Mouse (Mus musculus): ENCODE results near the gene Smyd3.
A peak's percentile ranks its signal among the peaks of the same experiment; 100 is the strongest.

DNA sequence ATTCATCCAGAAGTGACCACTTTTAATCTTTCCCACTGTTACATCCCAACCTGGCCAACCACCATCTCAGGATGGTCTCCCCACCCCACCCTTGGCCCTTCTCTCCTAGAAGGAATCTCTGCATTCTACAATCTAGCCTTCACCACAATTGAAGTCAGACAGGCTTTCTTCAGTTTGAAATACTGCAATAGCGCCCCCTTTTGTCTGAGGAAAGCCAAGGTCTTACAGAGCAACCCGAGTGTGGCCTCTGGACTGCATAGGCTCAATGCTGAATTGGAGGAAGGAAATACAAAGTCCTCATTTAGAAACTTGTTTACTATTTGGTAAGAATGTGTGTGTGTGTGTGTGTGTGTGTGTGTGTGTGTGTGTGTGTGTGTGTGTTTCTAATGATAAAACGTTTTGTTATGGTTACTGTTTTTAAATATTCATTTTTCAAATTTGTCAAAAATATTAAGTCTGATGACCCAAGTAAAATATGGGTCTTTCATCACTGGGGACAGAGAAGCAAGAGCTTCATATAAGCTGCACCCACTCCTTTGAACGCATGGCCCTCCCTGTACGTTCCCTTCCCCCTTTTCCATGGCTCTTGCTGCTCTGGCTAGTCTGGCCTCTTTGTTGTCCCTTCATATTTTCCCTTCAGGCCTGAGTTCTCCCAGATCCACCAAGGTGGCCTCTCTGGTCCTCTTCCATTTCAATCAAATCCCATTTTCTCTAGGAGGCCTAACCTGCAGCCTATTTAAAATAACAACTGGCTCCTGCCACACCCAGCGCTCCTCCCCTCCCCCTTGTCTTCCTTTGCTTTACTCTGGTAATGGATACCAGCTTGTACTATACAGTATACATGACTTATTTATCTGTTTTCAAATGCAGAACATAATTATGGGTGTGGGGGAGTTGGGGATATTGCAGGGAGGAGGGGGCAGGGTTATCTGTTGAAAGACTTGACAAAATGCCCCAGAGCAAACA, 430.5 kb downstream of the Smyd3 start:
- TF ChIP-seq CTCF (IDR thresholded peaks at IDR 0.05; ENCODE audit: low read depth, low read length) (peak; percentile 35; the same call in 1 of the 2 replicates), POLR2A (IDR thresholded peaks at IDR 0.05; ENCODE audit: borderline replicate concordance, low read depth, low read length) (no peak)

Measured in bone marrow macrophage, adult 2 months (primary cell).